Mouse (Mus musculus) heart, embryonic 11.5 days (tissue): Measurements from ENCODE around the gene Slc8a2. TPM values are rescaled to one million over a fixed set of nuclear protein-coding genes. Genes with fewer than 3 reads are reported as not detected.

Experiments used
- ATAC-seq: fragments of 200-750 bp; cut with Nextera tagmentation; replicated peaks from 2 replicates; pipeline ENCODE4 v1.8.0; 2017; ENCODE audit warnings: moderate library complexity; ENCODE audit not compliant: insufficient number of reproducible peaks, low FRiP score, low TSS enrichment
- H3K27ac ChIP-seq: fragments of 300-500 bp; sonication (generic); 2 replicates; pipeline ENCODE4 v1.5.1; 2014; ENCODE audit warnings: mild to moderate bottlenecking, low read depth, low read length
- H3K27me3 ChIP-seq: fragments of 300-500 bp; sonication (generic); 2 replicates; pipeline ENCODE4 v1.6.1; 2014; ENCODE audit warnings: mild to moderate bottlenecking, low read length, mixed read lengths; ENCODE audit not compliant: control insufficient read depth, insufficient read depth
- H3K36me3 ChIP-seq: fragments of 300-500 bp; sonication (generic); 2 replicates; pipeline ENCODE4 v1.6.1; 2014; ENCODE audit warnings: mild to moderate bottlenecking, low read length, moderate library complexity, mixed read lengths; ENCODE audit not compliant: control insufficient read depth, insufficient read depth
- H3K4me1 ChIP-seq: fragments of 300-500 bp; sonication (generic); 2 replicates; pipeline ENCODE4 v1.6.1; 2014; ENCODE audit warnings: low read length; ENCODE audit not compliant: control insufficient read depth, insufficient read depth
- H3K4me2 ChIP-seq: fragments of 300-500 bp; sonication (generic); 2 replicates; pipeline ENCODE4 v1.6.1; 2014; ENCODE audit warnings: mild to moderate bottlenecking, moderate library complexity
- H3K4me3 ChIP-seq: fragments of 300-500 bp; sonication (generic); 2 replicates; pipeline ENCODE4 v1.5.1; 2014; ENCODE audit warnings: low read depth, low read length
- H3K9ac ChIP-seq: fragments of 300-500 bp; sonication (generic); 2 replicates; pipeline ENCODE4 v1.6.1; 2014; ENCODE audit warnings: mild to moderate bottlenecking, low read depth, low read length, moderate library complexity
- H3K9me3 ChIP-seq: fragments of 300-500 bp; sonication (generic); replicated peaks from 2 replicates; pipeline ENCODE4 v1.6.1; 2016; ENCODE audit warnings: low read length; ENCODE audit not compliant: control insufficient read depth
- WGBS: fragments of 180-500 bp; shearing (Covaris S2); extraction: QIAGEN DNeasy Blood & Tissue Kit; methylation state at CpG from one replicate; pipeline ENCODE4 v1.1.7; 2014; ENCODE audit not compliant: insufficient replicate concordance; 5-methylcytosine and 5-hydroxymethylcytosine counted together
- polyA plus RNA-seq: library from polyadenylated mRNA; unstranded; fragments of >200 nt; fragmentation: Nextera tagmentation; extraction: Ambion mirVana; gene quantifications from 2 replicates; pipeline ENCODE4 v1.2.1, GENCODE M21; 2014

Slc8a2 gene
- polyA plus RNA-seq, 1 experiment from 2014 or later: 0.17 TPM

DNA sequence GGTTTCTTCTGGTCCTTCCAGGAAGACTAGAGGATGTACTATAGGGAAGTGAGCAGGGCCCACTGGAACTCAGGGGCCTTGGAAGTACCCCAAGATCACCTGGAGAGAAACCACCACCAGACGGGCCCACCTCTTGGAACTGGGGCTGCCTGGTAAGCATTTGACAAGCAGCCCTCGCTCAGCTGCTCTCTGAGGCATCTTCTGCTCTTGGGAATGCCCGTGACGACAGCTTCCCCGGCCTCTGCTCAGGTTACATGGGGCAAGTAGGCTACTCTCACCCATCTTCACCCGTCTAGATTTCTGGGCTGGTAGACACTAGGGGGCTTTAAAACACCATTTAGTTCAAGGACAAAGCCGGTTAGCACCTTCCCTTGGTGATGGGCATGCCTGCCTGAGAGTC, 28.5 kb upstream of the Slc8a2 start:
- Histone ChIP-seq H3K4me2 (no peak overlapping the region), H3K9me3 (no peaks in the 10 kb centered on the region), H3K36me3 (peaks cover 4% of the 10 kb centered on the region; the same call in 1 of the 2 replicates), H3K27me3 (no peaks in the 10 kb centered on the region), H3K4me3 (no peak overlapping the region), H3K9ac (no peak overlapping the region), H3K27ac (no peak overlapping the region), H3K4me1 (peaks cover 15% of the 10 kb centered on the region)
- WGBS: 74% methylated on average over 7 of the region's 7 CpGs
- no peak for ATAC-seq

DNA sequence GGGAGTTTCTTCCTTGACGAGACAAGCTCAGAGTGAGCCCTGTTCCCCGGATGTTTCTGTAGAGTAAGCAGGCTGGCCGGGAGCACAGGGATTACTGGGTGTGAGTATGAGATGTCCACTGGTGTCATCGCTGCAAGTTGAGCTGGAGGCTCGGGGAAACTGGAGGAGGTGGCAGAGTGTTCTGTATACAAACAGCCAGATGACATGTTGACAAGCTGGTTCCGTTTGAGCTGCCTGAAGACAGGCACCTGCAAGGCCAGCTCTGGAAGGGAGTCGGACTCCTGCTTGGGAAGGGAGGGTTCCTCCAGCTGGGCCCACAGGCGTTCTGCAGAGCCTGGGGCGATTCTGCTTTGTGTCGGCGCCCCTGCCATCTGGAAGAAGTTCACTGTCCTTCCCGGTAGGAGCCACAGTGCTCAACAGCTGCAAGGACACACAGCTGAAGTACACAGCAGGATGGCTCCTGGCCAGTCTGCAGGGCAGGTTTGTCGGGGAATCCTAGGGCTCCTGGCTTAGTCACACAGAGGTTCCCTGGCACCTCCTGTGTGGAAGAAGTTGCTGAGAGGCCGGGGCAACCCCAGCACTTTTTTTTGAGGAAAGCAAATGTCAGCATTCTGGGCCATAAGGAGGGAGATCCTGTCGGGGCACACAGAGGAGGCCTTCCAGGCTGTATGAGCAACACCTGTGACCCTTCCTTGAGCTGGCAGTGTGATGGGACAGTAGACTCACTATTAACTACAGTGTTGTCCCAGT, 27.7 kb upstream of the Slc8a2 start:
- WGBS: 76% methylated on average over 15 of the region's 15 CpGs
- H3K4me3 ChIP-seq: no peak overlapping the region
- no peak overlapping the region for H3K4me2 ChIP-seq
- H3K27ac ChIP-seq: no peak overlapping the region
- H3K9me3 ChIP-seq: no peaks in the 10 kb centered on the region
- no peaks in the 10 kb centered on the region for H3K27me3 ChIP-seq
- peaks cover 4% of the 10 kb centered on the region; the same call in 1 of the 2 replicates for H3K36me3 ChIP-seq
- H3K4me1 ChIP-seq: peaks cover 15% of the 10 kb centered on the region
- ATAC-seq: no peak
- H3K9ac ChIP-seq: peak overlapping the region; percentile 43; the same call in 1 of the 2 replicates

DNA sequence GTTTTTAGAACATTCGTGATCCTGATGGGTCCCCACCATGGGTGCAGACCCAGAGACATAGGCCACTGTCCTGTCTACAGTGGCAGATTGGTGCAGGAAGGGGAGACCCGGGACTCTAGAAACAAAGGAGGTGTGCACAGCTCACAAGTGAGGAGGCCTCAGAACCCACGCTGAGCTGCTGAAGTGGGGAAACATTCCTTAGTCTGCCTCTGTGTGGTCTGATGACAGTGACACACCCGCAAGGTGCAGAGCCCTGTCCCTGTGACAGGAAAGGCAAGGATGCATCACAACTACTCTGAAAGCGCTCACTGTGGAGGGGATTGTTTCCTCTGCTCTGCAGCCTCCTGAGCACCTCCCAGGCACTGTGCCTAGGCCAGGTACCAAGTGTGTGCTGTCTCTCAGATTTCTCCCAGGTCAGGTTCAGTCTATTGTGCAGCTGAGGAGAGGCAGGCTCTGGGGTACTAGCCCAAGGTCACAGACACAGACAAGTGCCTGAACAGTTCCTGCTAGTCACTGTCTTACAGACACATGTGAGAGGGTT, 26.9 kb upstream of the Slc8a2 start:
- no peaks in the 10 kb centered on the region for H3K27me3 ChIP-seq
- H3K9me3 ChIP-seq: no peaks in the 10 kb centered on the region
- H3K27ac ChIP-seq: no peak overlapping the region
- no peak overlapping the region for H3K9ac ChIP-seq
- peaks cover 8% of the 10 kb centered on the region; the same call in 1 of the 2 replicates for H3K36me3 ChIP-seq
- ATAC-seq: no peak
- H3K4me2 ChIP-seq: no peak overlapping the region
- no peak overlapping the region for H3K4me3 ChIP-seq
- peaks cover 12% of the 10 kb centered on the region for H3K4me1 ChIP-seq
- 83% methylated on average over 5 of the region's 5 CpGs for WGBS

DNA sequence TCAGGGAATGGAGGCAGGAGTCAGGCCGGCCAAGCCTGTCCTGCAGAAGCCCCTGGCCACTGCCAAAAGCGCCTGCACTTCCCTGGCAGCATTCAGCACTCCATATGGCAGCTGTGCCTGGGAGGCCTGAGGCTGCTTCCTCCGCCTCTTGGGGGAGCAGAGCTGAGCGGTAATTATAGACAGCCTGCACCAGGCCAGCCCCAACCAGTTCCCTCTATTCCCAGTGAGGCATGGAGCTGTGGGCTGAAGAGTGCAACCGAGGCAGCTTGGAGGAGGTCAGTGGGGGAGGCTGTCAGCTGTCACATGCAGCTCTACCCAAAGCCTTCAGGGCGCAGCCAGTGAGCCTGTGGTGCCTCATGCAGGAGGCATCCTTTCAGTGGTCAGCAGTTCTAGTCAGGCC, 25.9 kb upstream of the Slc8a2 start:
- Histone ChIP-seq H3K36me3 (peaks cover 12% of the 10 kb centered on the region; the same call in 1 of the 2 replicates), H3K4me3 (no peak overlapping the region), H3K9ac (no peak overlapping the region), H3K4me2 (no peak overlapping the region), H3K27ac (no peak overlapping the region), H3K27me3 (no peaks in the 10 kb centered on the region), H3K4me1 (peaks cover 12% of the 10 kb centered on the region), H3K9me3 (no peaks in the 10 kb centered on the region)
- no peak for ATAC-seq
- 79% methylated on average over 6 of the region's 6 CpGs for WGBS

DNA sequence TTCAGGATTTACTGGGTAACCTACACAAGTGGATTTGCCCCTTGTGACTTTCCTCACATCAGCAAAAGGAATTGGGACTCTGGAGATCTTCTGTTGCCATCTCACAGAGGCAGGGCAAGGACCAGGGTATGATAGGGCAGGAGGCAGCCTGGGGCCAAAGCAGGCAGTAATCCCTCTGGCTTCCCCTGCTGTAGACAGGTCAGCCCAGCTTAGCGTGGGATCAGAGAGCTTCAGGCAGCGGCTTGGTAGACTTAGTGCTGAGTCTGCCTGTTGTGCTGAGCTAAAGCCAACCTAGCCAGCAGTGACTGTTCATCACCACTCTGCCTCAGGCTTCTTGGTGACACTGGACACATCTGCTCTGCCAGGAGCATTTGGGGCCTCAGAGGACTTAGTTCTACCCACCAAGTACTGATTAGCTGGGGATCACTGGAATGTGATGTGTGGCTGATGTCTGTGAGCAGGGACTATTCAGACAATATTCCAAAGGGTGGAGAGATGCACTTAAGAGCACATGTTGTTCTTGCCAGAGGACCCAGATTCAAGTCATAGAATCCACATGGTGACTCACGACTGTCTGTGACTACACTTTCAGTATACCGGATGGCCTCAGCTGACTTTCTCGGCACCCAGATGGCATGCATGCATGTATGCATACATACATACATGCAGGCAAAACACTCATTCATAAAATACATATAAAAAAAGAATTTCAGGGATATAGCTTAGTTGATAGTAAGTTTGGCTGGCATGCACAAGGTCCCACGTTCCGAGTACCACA, 24.8 kb upstream of the Slc8a2 start:
- H3K27ac ChIP-seq: no peak overlapping the region
- peaks cover 4% of the 10 kb centered on the region; the same call in 1 of the 2 replicates for H3K4me1 ChIP-seq
- 91% methylated on average over 7 of the region's 7 CpGs for WGBS
- H3K9ac ChIP-seq: no peak overlapping the region
- H3K4me3 ChIP-seq: no peak overlapping the region
- no peak overlapping the region for H3K4me2 ChIP-seq
- no peak for ATAC-seq
- peaks cover 15% of the 10 kb centered on the region; the same call in 1 of the 2 replicates for H3K36me3 ChIP-seq
- no peaks in the 10 kb centered on the region for H3K9me3 ChIP-seq
- H3K27me3 ChIP-seq: no peaks in the 10 kb centered on the region

DNA sequence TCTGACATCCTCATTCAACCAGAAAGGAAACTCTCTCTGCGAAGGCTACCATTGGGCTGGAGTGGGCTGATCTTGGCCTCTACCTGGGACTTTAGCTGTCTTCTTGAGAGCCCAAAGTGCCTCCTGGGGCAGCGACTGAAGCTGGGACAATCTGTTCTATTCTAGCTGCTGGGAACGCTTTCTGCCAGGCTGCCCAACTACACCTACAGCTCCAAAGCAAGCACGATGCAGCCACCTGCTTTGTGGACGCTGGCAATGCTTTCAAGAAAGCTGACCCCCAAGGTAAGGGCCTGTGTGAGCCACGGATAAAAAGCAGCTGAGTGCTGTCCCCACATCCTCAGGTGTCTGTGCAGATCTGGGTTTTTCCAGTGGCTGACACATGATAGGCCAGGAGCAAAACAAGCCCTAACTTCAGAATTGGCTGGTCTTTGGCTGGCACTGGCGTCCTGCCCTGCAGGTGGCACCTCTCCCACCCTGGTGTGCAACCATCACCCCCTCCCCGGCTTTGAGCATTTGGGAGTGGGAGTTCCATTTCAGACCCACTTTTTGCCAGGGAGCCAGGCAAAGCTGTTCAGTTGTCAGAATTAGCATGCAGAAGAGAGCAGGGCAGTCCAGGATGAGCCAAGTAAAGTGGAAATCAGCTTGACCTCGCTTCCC, 20.6 kb upstream of the Slc8a2 start:
- peaks cover 26% of the 10 kb centered on the region for H3K36me3 ChIP-seq
- H3K4me3 ChIP-seq: no peak overlapping the region
- no peaks in the 10 kb centered on the region for H3K4me1 ChIP-seq
- H3K27me3 ChIP-seq: no peaks in the 10 kb centered on the region
- H3K27ac ChIP-seq: no peak overlapping the region
- H3K4me2 ChIP-seq: no peak overlapping the region
- H3K9ac ChIP-seq: no peak overlapping the region
- H3K9me3 ChIP-seq: no peaks in the 10 kb centered on the region
- 86% methylated on average over 9 of the region's 9 CpGs for WGBS
- no peak for ATAC-seq

DNA sequence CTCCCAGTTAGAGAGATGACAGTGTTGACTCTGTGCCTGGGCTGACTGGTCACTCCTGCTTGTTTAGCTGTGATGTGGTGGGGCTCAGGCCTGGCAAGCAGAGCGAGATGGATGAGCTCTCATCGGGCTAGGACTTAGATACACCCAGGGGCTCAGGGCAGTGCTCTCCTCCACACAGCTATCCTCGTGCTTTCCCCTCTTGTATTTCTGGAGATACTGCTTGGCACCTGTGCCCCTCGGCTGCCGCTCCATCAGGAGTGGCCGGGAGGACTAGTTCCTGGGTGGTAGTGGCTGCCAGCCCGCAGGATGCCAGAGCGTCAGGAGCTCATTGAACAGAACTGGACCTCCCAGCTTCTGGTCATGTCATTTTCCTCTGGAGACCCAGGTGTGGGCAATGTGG, 19.5 kb upstream of the Slc8a2 start:
- WGBS: 95% methylated on average over 8 of the region's 8 CpGs
- Histone ChIP-seq H3K27me3 (no peaks in the 10 kb centered on the region), H3K27ac (no peak overlapping the region), H3K4me3 (no peak overlapping the region), H3K4me1 (no peaks in the 10 kb centered on the region), H3K9ac (no peak overlapping the region), H3K9me3 (no peaks in the 10 kb centered on the region), H3K4me2 (no peak overlapping the region), H3K36me3 (peaks cover 35% of the 10 kb centered on the region)
- ATAC-seq: no peak

DNA sequence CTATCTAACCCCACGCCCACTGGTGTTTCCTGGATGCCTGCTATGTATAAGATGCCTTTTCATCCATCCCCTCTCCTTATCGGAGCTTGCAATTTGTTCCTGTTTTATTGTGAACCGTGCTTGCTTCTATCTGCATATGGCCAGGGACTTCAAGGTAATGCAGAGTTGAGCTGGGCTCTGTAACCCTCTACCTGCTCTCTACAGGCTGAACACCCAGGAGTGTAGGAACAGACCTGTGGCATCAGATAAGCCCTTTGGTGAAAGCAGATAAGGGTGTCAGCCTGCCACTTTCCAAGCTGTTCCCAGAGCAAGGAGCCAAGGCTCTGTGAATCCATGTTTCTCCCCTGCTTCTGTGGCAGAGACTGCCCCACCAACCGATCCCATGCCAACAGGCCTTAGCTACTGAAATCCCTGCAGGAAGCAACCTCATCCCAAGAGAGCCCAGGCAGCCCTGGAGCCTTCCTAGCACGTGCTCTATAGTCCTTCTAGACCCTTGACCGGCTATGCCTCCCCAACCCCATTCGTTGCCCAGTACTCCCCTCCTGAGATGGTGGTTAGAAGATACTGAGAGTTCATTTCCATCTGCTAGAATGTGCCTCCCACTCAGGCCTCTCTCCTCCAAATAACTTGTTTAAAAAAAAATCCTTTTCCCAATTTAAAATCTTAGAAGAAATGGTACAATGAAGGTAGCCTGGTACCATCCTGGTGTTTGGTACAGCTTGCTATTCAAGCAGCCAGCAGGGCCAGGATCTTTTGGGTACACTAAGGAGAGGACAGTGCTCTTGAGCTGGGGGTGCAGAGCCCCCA, 18.1 kb upstream of the Slc8a2 start:
- Histone ChIP-seq H3K36me3 (peaks cover 45% of the 10 kb centered on the region), H3K9ac (no peak overlapping the region), H3K4me2 (no peak overlapping the region), H3K27me3 (no peaks in the 10 kb centered on the region), H3K4me1 (no peaks in the 10 kb centered on the region), H3K27ac (no peak overlapping the region), H3K9me3 (no peaks in the 10 kb centered on the region), H3K4me3 (no peak overlapping the region)
- no peak for ATAC-seq
- WGBS: 87% methylated on average over 7 of the region's 7 CpGs
